Mouse (Mus musculus): ENCODE measurements at regions not wholly inside any gene's neighbourhood (a gene's known extent, or its start where the extent isn't known, plus 50 kb on each side); places are given as distances from the start of the nearest gene placed in this dataset.

GRCm38 (mm10) chr6:93257130-93257841, 314.0 kb upstream of the Adamts9 start:
- no peak for TF ChIP-seq CTCF (conservative IDR thresholded peaks at IDR 0.05)
- no peak overlapping the region for H3K27ac ChIP-seq
- H3K4me3 ChIP-seq: no peak overlapping the region
- DNase-seq (ENCODE audit: low spot score in 2 of 2): no peak

- TF ChIP-seq CTCF (conservative IDR thresholded peaks at IDR 0.05): no peak
- Histone ChIP-seq H3K4me3 (no peak overlapping the region), H3K27ac (no peak overlapping the region)
- no peak for DNase-seq (ENCODE audit: low spot score in 2 of 2)
Observed at GRCm38 (mm10) chr6:93253746-93254145, 310.5 kb upstream of the Adamts9 start.

GRCm38 (mm10) chr6:93248973-93249372, 305.7 kb upstream of the Adamts9 start:
- no peak overlapping the region for H3K4me3 ChIP-seq
- no peak for TF ChIP-seq CTCF (conservative IDR thresholded peaks at IDR 0.05)
- H3K27ac ChIP-seq: no peak overlapping the region
- DNase-seq (ENCODE audit: low spot score in 2 of 2): no peak

- Histone ChIP-seq H3K4me3 (no peak overlapping the region), H3K27ac (no peak overlapping the region)
- TF ChIP-seq CTCF (conservative IDR thresholded peaks at IDR 0.05): no peak
- DNase-seq (ENCODE audit: low spot score in 2 of 2): no peak
Observed at GRCm38 (mm10) chr6:93246498-93247242, 303.4 kb upstream of the Adamts9 start.

GRCm38 (mm10) chr6:93235550-93235949, 292.3 kb upstream of the Adamts9 start:
- no peak overlapping the region for H3K27ac ChIP-seq
- TF ChIP-seq CTCF (conservative IDR thresholded peaks at IDR 0.05): no peak
- H3K4me3 ChIP-seq: no peak overlapping the region
- DNase-seq (ENCODE audit: low spot score in 2 of 2): no peak

GRCm38 (mm10) chr6:93232636-93233035, 289.3 kb upstream of the Adamts9 start:
- no peak for TF ChIP-seq CTCF (conservative IDR thresholded peaks at IDR 0.05)
- H3K4me3 ChIP-seq: no peak overlapping the region
- no peak overlapping the region for H3K27ac ChIP-seq
- DNase-seq (ENCODE audit: low spot score in 2 of 2): no peak

- no peak for TF ChIP-seq CTCF (conservative IDR thresholded peaks at IDR 0.05)
- Histone ChIP-seq H3K27ac (no peak overlapping the region), H3K4me3 (no peak overlapping the region)
- no peak for DNase-seq (ENCODE audit: low spot score in 2 of 2)
Observed at GRCm38 (mm10) chr6:93230450-93230849, 287.2 kb upstream of the Adamts9 start.

GRCm38 (mm10) chr6:93229320-93229719, 286.0 kb upstream of the Adamts9 start:
- Histone ChIP-seq H3K4me3 (no peak overlapping the region), H3K27ac (no peak overlapping the region)
- DNase-seq (ENCODE audit: low spot score in 2 of 2): no peak
- no peak for TF ChIP-seq CTCF (conservative IDR thresholded peaks at IDR 0.05)

- DNase-seq (ENCODE audit: low spot score in 2 of 2): no peak
- Histone ChIP-seq H3K4me3 (no peak overlapping the region), H3K27ac (no peak overlapping the region)
- no peak for TF ChIP-seq CTCF (conservative IDR thresholded peaks at IDR 0.05)
Observed at GRCm38 (mm10) chr6:93223610-93224550, 280.6 kb upstream of the Adamts9 start.

GRCm38 (mm10) chr6:93218015-93218593, 274.8 kb upstream of the Adamts9 start:
- Histone ChIP-seq H3K4me3 (no peak overlapping the region), H3K27ac (peak overlapping the region; percentile 67; the same call in 1 of the 2 replicates)
- DNase-seq (ENCODE audit: low spot score in 2 of 2): no peak
- no peak for TF ChIP-seq CTCF (conservative IDR thresholded peaks at IDR 0.05)

- H3K4me3 ChIP-seq: no peak overlapping the region
- no peak for TF ChIP-seq CTCF (conservative IDR thresholded peaks at IDR 0.05)
Observed at GRCm38 (mm10) chr6:93200886-93201285, 257.6 kb upstream of the Adamts9 start.

GRCm38 (mm10) chr6:93194741-93195140, 251.4 kb upstream of the Adamts9 start:
- no peak for TF ChIP-seq CTCF (conservative IDR thresholded peaks at IDR 0.05)
- Histone ChIP-seq H3K27ac (no peak overlapping the region), H3K4me3 (no peak overlapping the region)
- no peak for DNase-seq (ENCODE audit: low spot score in 2 of 2)

More at GRCm38 (mm10) chr6:93200886-93201285, 257.6 kb upstream of the Adamts9 start:
- no peak for DNase-seq (ENCODE audit: low spot score in 2 of 2)
- H3K27ac ChIP-seq: no peak overlapping the region
